Mouse (Mus musculus): ENCODE measurements around the gene Phxr2. TPM values are rescaled to one million over a fixed set of nuclear protein-coding genes. Genes with fewer than 3 reads are reported as not detected.

The Phxr2 gene
- polyA plus RNA-seq, 1 experiment from 2014 or later = not detected

GRCm38 (mm10) chr10:99131298-99131697 lies 5.2 kb upstream of the Phxr2 start:
- 50% methylated on average over 5 of the region's 5 CpGs for WGBS
- Histone ChIP-seq H3K27ac (no peak overlapping the region), H3K9me3 (no peaks in the 10 kb centered on the region), H3K4me2 (no peak overlapping the region), H3K36me3 (0 out of 2 replicates have a peak, but pooled peaks cover 2% of the 10 kb centered on the region), H3K27me3 (no peaks in the 10 kb centered on the region), H3K4me3 (no peak overlapping the region), H3K4me1 (peaks cover 12% of the 10 kb centered on the region), H3K9ac (no peak overlapping the region)
- no peak for ATAC-seq (ENCODE audit: insufficient number of reproducible peaks, low FRiP score, low TSS enrichment, low read depth)

DNA sequence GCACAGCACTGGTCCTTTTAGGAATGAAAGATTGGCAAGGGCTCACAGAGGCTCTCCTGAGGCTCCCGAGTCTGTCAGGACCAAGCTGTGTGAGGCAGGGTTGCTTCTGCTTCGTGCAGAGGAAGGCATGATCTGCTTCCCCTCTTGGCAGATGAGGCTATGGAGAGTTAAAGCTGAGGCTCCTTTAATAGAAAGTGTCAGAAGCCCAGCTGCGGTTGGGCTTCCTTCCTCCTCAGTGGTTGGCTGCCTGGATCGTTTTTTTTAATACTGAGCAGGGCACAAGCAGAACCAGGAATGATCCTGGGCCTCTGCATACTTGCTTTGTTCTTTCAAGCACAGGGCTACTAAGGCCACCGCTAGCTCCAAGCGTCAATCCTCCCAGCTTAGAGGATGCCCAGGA lies 4.5 kb upstream of the Phxr2 start:
- Histone ChIP-seq H3K36me3 (0 out of 2 replicates have a peak, but pooled peaks cover 2% of the 10 kb centered on the region), H3K9me3 (no peaks in the 10 kb centered on the region), H3K4me2 (no peak overlapping the region), H3K9ac (no peak overlapping the region), H3K27ac (no peak overlapping the region; the same call in 1 of the 2 replicates), H3K27me3 (no peaks in the 10 kb centered on the region), H3K4me1 (peaks cover 12% of the 10 kb centered on the region), H3K4me3 (no peak overlapping the region)
- ATAC-seq (ENCODE audit: insufficient number of reproducible peaks, low FRiP score, low TSS enrichment, low read depth) = 0 out of 2 replicates have a peak, but pooled peaks have one; percentile 17
- 30% methylated on average over 6 of the region's 6 CpGs for WGBS

GRCm38 (mm10) chr10:99127691-99128261 lies 1.7 kb upstream of the Phxr2 start:
- Histone ChIP-seq H3K27ac (peak overlapping the region; percentile 19; the same call in 1 of the 2 replicates), H3K9me3 (no peaks in the 10 kb centered on the region), H3K9ac (no peak overlapping the region), H3K4me3 (no peak overlapping the region), H3K27me3 (no peaks in the 10 kb centered on the region), H3K36me3 (0 out of 2 replicates have a peak, but pooled peaks cover 2% of the 10 kb centered on the region), H3K4me1 (peaks cover 12% of the 10 kb centered on the region), H3K4me2 (no peak overlapping the region)
- WGBS = 59% methylated on average over 11 of the region's 11 CpGs
- no peak for ATAC-seq (ENCODE audit: insufficient number of reproducible peaks, low FRiP score, low TSS enrichment, low read depth)

DNA sequence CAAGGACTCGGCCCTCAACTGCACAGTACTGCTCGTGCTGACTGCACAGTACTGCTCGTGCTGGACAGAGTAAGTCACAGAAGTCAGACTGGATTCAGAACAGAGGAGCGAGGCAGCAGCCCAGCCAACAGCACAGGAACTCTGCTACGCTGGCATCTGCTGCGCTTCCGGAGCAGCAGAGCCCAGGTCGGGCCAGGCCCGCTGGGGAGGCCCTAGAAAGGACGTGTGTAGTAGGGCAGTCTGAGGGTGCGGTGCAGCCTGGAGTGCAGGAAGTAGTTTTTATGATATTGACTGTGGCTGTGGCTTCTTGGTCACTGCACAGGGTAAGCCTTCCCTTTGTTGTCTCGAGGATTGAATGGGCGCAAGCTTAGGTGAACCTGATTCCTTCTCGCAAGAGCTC lies 829 bp upstream of the Phxr2 start:
- WGBS = 76% methylated on average over 14 of the region's 14 CpGs
- no peaks in the 10 kb centered on the region for H3K36me3 ChIP-seq
- no peak overlapping the region for H3K4me3 ChIP-seq
- no peaks in the 10 kb centered on the region for H3K27me3 ChIP-seq
- H3K27ac ChIP-seq = no peak overlapping the region
- H3K9ac ChIP-seq = no peak overlapping the region
- H3K4me2 ChIP-seq = no peak overlapping the region
- H3K9me3 ChIP-seq = no peaks in the 10 kb centered on the region
- no peak for ATAC-seq (ENCODE audit: insufficient number of reproducible peaks, low FRiP score, low TSS enrichment, low read depth)
- H3K4me1 ChIP-seq = peaks cover 12% of the 10 kb centered on the region

GRCm38 (mm10) chr10:99119471-99119870 lies 6.7 kb downstream of the Phxr2 start:
- Histone ChIP-seq H3K9ac (no peak overlapping the region), H3K36me3 (no peaks in the 10 kb centered on the region), H3K4me1 (peaks cover 26% of the 10 kb centered on the region), H3K27me3 (no peaks in the 10 kb centered on the region), H3K4me2 (no peak overlapping the region), H3K27ac (no peak overlapping the region), H3K4me3 (no peak overlapping the region), H3K9me3 (no peaks in the 10 kb centered on the region)
- WGBS = 85% methylated on average over 4 of the region's 4 CpGs
- ATAC-seq (ENCODE audit: insufficient number of reproducible peaks, low FRiP score, low TSS enrichment, low read depth) = no peak

- Histone ChIP-seq H3K27ac (no peak overlapping the region), H3K4me2 (no peak overlapping the region), H3K4me3 (no peak overlapping the region), H3K9me3 (no peaks in the 10 kb centered on the region), H3K4me1 (peaks cover 26% of the 10 kb centered on the region), H3K27me3 (no peaks in the 10 kb centered on the region), H3K36me3 (no peaks in the 10 kb centered on the region), H3K9ac (no peak overlapping the region)
- 21% methylated on average over 6 of the region's 6 CpGs for WGBS
- peak; percentile 71; the same call in 1 of the 2 replicates for ATAC-seq (ENCODE audit: insufficient number of reproducible peaks, low FRiP score, low TSS enrichment, low read depth)
Measured at GRCm38 (mm10) chr10:99118697-99119096, 7.4 kb downstream of the Phxr2 start.

- WGBS = 55% methylated on average over 10 of the region's 10 CpGs
- Histone ChIP-seq H3K27ac (no peak overlapping the region), H3K4me1 (peaks cover 26% of the 10 kb centered on the region)
Measured at GRCm38 (mm10) chr10:99117876-99118275, 8.2 kb downstream of the Phxr2 start.

GRCm38 (mm10) chr10:99116650-99117615 lies 9.2 kb downstream of the Phxr2 start:
- Histone ChIP-seq H3K36me3 (no peaks in the 10 kb centered on the region), H3K4me2 (no peak overlapping the region), H3K9me3 (no peaks in the 10 kb centered on the region), H3K9ac (no peak overlapping the region), H3K4me1 (peaks cover 26% of the 10 kb centered on the region), H3K4me3 (no peak overlapping the region), H3K27ac (no peak overlapping the region), H3K27me3 (no peaks in the 10 kb centered on the region)
- ATAC-seq (ENCODE audit: insufficient number of reproducible peaks, low FRiP score, low TSS enrichment, low read depth) = no peak
- WGBS = 74% methylated on average over 16 of the region's 16 CpGs

More at GRCm38 (mm10) chr10:99117876-99118275, 8.2 kb downstream of the Phxr2 start:
- H3K27me3 ChIP-seq = no peaks in the 10 kb centered on the region
- H3K36me3 ChIP-seq = no peaks in the 10 kb centered on the region
- ATAC-seq (ENCODE audit: insufficient number of reproducible peaks, low FRiP score, low TSS enrichment, low read depth) = no peak
- no peak overlapping the region for H3K4me3 ChIP-seq
- no peak overlapping the region for H3K4me2 ChIP-seq
- H3K9ac ChIP-seq = no peak overlapping the region
- H3K9me3 ChIP-seq = no peaks in the 10 kb centered on the region

GRCm38 (mm10) chr10:99116237-99116632 lies 9.9 kb downstream of the Phxr2 start:
- H3K9ac ChIP-seq = no peak overlapping the region
- no peak for ATAC-seq (ENCODE audit: insufficient number of reproducible peaks, low FRiP score, low TSS enrichment, low read depth)
- no peak overlapping the region for H3K4me2 ChIP-seq
- H3K36me3 ChIP-seq = no peaks in the 10 kb centered on the region
- H3K9me3 ChIP-seq = no peaks in the 10 kb centered on the region
- WGBS = 38% methylated on average over 8 of the region's 8 CpGs
- peaks cover 26% of the 10 kb centered on the region for H3K4me1 ChIP-seq
- H3K4me3 ChIP-seq = no peak overlapping the region
- H3K27me3 ChIP-seq = no peaks in the 10 kb centered on the region
- H3K27ac ChIP-seq = no peak overlapping the region

GRCm38 (mm10) chr10:99115471-99116236 lies 10.5 kb downstream of the Phxr2 start:
- no peak overlapping the region for H3K9ac ChIP-seq
- H3K36me3 ChIP-seq = no peaks in the 10 kb centered on the region
- no peaks in the 10 kb centered on the region for H3K9me3 ChIP-seq
- H3K4me1 ChIP-seq = peaks cover 30% of the 10 kb centered on the region
- H3K4me2 ChIP-seq = no peak overlapping the region
- ATAC-seq (ENCODE audit: insufficient number of reproducible peaks, low FRiP score, low TSS enrichment, low read depth) = no peak
- no peak overlapping the region for H3K4me3 ChIP-seq
- 40% methylated on average over 18 of the region's 18 CpGs for WGBS
- H3K27me3 ChIP-seq = no peaks in the 10 kb centered on the region
- H3K27ac ChIP-seq = no peak overlapping the region

DNA sequence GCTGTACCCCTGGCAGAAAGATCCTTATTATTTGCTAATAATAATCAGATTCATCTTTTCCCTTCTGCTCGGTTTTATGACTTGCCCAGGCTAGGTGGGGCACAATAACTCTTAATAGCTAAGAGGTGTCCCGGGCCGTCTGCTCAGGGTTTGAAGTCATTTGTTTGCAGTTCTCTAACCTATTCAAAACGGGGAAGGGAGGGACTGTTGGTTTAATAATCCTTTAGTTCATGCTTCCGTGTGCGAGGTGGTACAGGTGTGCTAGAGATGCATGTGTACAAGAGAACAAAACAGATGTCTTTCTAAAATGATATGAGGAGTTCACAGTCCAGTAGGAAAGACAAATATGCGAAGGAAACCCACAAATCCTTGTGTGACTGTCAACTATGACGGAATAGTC lies 11.8 kb downstream of the Phxr2 start:
- Histone ChIP-seq H3K9me3 (no peaks in the 10 kb centered on the region), H3K4me1 (peaks cover 28% of the 10 kb centered on the region), H3K36me3 (peaks cover 10% of the 10 kb centered on the region; the same call in 1 of the 2 replicates), H3K4me3 (no peak overlapping the region), H3K27me3 (no peaks in the 10 kb centered on the region), H3K9ac (no peak overlapping the region), H3K27ac (no peak overlapping the region), H3K4me2 (no peak overlapping the region)
- 65% methylated on average over 8 of the region's 8 CpGs for WGBS
- no peak for ATAC-seq (ENCODE audit: insufficient number of reproducible peaks, low FRiP score, low TSS enrichment, low read depth)
